In genomic region chr2:29844661-29845060, GRCm38 (mm10) we compare ENCODE assay signal across 15 mouse cellular contexts. TPM values are rescaled to one million over a fixed set of nuclear protein-coding genes. Genes with fewer than 3 reads are reported as not detected.
DNase-seq lines count a peak whose midpoint lies in the region; ATAC-seq and TF ChIP-seq lines count a peak whose summit lies in the region.
"Had no signal": no experiment of that assay in that cellular context is flagged by ENCODE, and none has a peak within 500 bp of the region (broad histone marks: within the 10 kb centered on the region; RNA-seq: fewer than 3 reads in every experiment).

No protein-coding gene starts in this region.

- peak overlapping the region; percentile 68; the same call in 1 of the 2 replicates for H3K9ac ChIP-seq in forebrain, embryonic 12.5 days
- H3K9ac ChIP-seq in hindbrain, embryonic 16.5 days (ENCODE audit: low read depth, low read length): peak overlapping the region; percentile 88
- 0 out of 2 replicates have a peak overlapping the region, but pooled peaks have one; percentile 89 for H3K9ac ChIP-seq in midbrain, postnatal 0 days (replicated peaks; ENCODE audit: low read length, poor library complexity, severe bottlenecking)
- H3K9ac ChIP-seq: embryonic facial prominence, embryonic 15.5 days; limb, embryonic 15.5 days had no signal

- 19% methylated on average over 3 of the region's 3 CpGs for WGBS in forebrain, embryonic 12.5 days
- 11% methylated on average over 3 of the region's 3 CpGs for WGBS in hindbrain, embryonic 16.5 days
- 14% methylated on average over 3 of the region's 3 CpGs for WGBS in midbrain, postnatal 0 days

- no peak for DNase-seq in midbrain, postnatal 0 days (ENCODE audit: low spot score)
- no peak for DNase-seq in layer of hippocampus, adult 8-10 months (ENCODE audit: low spot score in 2 of 2)
- no peak for DNase-seq in kidney, adult 18-20 months
- DNase-seq in embryo, embryonic 9.5 days (ENCODE audit: extremely low spot score): no peak
- DNase-seq: adrenal gland, postnatal 36 days; cerebellum, postnatal 36 days; heart, adult 11 months; kidney, postnatal 25 days; lung, adult 18-20 months had no signal

- H3K27me3 ChIP-seq in E14TG2a.4 (ENCODE audit: insufficient read depth, low read length): peaks cover 60% of the 10 kb centered on the region
- H3K27me3 ChIP-seq in forebrain, embryonic 12.5 days: peaks cover 95% of the 10 kb centered on the region
- no peaks in the 10 kb centered on the region for H3K27me3 ChIP-seq in hindbrain, embryonic 16.5 days (replicated peaks; ENCODE audit: control insufficient read depth, insufficient read depth, low read length)
- no peaks in the 10 kb centered on the region for H3K27me3 ChIP-seq in midbrain, postnatal 0 days (ENCODE audit: insufficient read depth, low read length)

- H3K4me2 ChIP-seq in forebrain, embryonic 12.5 days: peak overlapping the region; percentile 83
- H3K4me2 ChIP-seq in hindbrain, embryonic 16.5 days (ENCODE audit: low read length): peak overlapping the region; percentile 87
- peak overlapping the region; percentile 82 for H3K4me2 ChIP-seq in midbrain, postnatal 0 days (ENCODE audit: low read depth, low read length, poor library complexity, severe bottlenecking)
- H3K4me2 ChIP-seq: embryonic facial prominence, embryonic 15.5 days; limb, embryonic 15.5 days had no signal

- peaks cover 77% of the 10 kb centered on the region for H3K4me1 ChIP-seq in E14TG2a.4 (replicated peaks; ENCODE audit: low read depth, low read length)
- peaks cover 63% of the 10 kb centered on the region for H3K4me1 ChIP-seq in forebrain, embryonic 12.5 days
- H3K4me1 ChIP-seq in hindbrain, embryonic 16.5 days (ENCODE audit: control insufficient read depth, insufficient read depth, low read depth, low read length): peaks cover 32% of the 10 kb centered on the region
- no peaks in the 10 kb centered on the region; the same call in 1 of the 2 replicates for H3K4me1 ChIP-seq in midbrain, postnatal 0 days (ENCODE audit: insufficient read depth, low read length)

- no peaks in the 10 kb centered on the region for H3K9me3 ChIP-seq in E14TG2a.4 (ENCODE audit: low read length)
- no peaks in the 10 kb centered on the region for H3K9me3 ChIP-seq in forebrain, embryonic 12.5 days
- H3K9me3 ChIP-seq in hindbrain, embryonic 16.5 days (ENCODE audit: control insufficient read depth, low read length): no peaks in the 10 kb centered on the region
- no peaks in the 10 kb centered on the region for H3K9me3 ChIP-seq in midbrain, postnatal 0 days (ENCODE audit: low read length)
- H3K9me3 ChIP-seq: embryonic facial prominence, embryonic 15.5 days; limb, embryonic 15.5 days had no signal

- H3K4me3 ChIP-seq in E14TG2a.4 (replicated peaks; ENCODE audit: low read length): peak overlapping the region; percentile 77; the same call in 1 of the 2 replicates
- H3K4me3 ChIP-seq in forebrain, embryonic 12.5 days (replicated peaks): peak overlapping the region; percentile 51; the same call in 1 of the 2 replicates
- peak overlapping the region; percentile 65 for H3K4me3 ChIP-seq in hindbrain, embryonic 16.5 days (ENCODE audit: low read length)
- H3K4me3 ChIP-seq in midbrain, postnatal 0 days (ENCODE audit: low read depth, low read length): peak overlapping the region; percentile 56
- H3K4me3 ChIP-seq: embryonic facial prominence, embryonic 15.5 days had no signal

- no peak for TF ChIP-seq CTCF in E14TG2a.4 (conservative IDR thresholded peaks at IDR 0.05; ENCODE audit: low read length)
- no peak for TF ChIP-seq CTCF in midbrain, postnatal 0 days (IDR thresholded peaks at IDR 0.05)

- no peak for ATAC-seq in forebrain, embryonic 12.5 days (ENCODE audit: low FRiP score)
- no peak for ATAC-seq in hindbrain, embryonic 16.5 days
- ATAC-seq in midbrain, postnatal 0 days (ENCODE audit: low FRiP score): no peak

- peaks cover 74% of the 10 kb centered on the region for H3K36me3 ChIP-seq in E14TG2a.4 (ENCODE audit: insufficient read depth, low read length)
- peaks cover 10% of the 10 kb centered on the region for H3K36me3 ChIP-seq in forebrain, embryonic 12.5 days (replicated peaks)
- no peaks in the 10 kb centered on the region for H3K36me3 ChIP-seq in hindbrain, embryonic 16.5 days (ENCODE audit: control insufficient read depth, insufficient read depth, low read length)
- H3K36me3 ChIP-seq in midbrain, postnatal 0 days (ENCODE audit: insufficient read depth, low read length): peaks cover 15% of the 10 kb centered on the region

- H3K27ac ChIP-seq in forebrain, embryonic 12.5 days: no peak overlapping the region
- H3K27ac ChIP-seq in hindbrain, embryonic 16.5 days (ENCODE audit: low read depth, low read length): no peak overlapping the region
- H3K27ac ChIP-seq in midbrain, postnatal 0 days (ENCODE audit: low read depth, low read length): no peak overlapping the region
- H3K27ac ChIP-seq: embryonic facial prominence, embryonic 15.5 days; limb, embryonic 15.5 days; macrophage had no signal

RNA-seq across cellular contexts. Expression of gene Cercam, which starts 24.3 kb away (rescaled TPM):
- 9.4 and 10.1 TPM in 2 replicates for polyA plus RNA-seq in forebrain, embryonic 12.5 days (2016; fragmentation: Nextera tagmentation; extraction: Ambion mirVana)
- 22.6 and 25.8 TPM in 2 replicates for polyA plus RNA-seq in hindbrain, embryonic 16.5 days (2015; fragmentation: Nextera tagmentation; extraction: Ambion mirVana)
- 21.4 and 28.0 TPM in 2 replicates for total RNA-seq in midbrain, postnatal 0 days (2014; rRNA removed)
- polyA plus RNA-seq in midbrain, postnatal 0 days (2015; fragmentation: Nextera tagmentation; extraction: Ambion mirVana): 22.8 and 26.0 TPM in 2 replicates
- total RNA-seq in layer of hippocampus, adult 8-10 months (2022): 10 to 100 TPM; 12.7 to 15.2 (median 13.8) TPM

RNA-seq across cellular contexts. Expression of gene Urm1, which starts 24.8 kb away (rescaled TPM):
- polyA plus RNA-seq in forebrain, embryonic 12.5 days (2016; fragmentation: Nextera tagmentation; extraction: Ambion mirVana): 13.6 and 14.9 TPM in 2 replicates
- polyA plus RNA-seq in hindbrain, embryonic 16.5 days (2015; fragmentation: Nextera tagmentation; extraction: Ambion mirVana): 27.4 and 31.4 TPM in 2 replicates
- 66.9 and 73.5 TPM in 2 replicates for total RNA-seq in midbrain, postnatal 0 days (2014; rRNA removed)
- polyA plus RNA-seq in midbrain, postnatal 0 days (2015; fragmentation: Nextera tagmentation; extraction: Ambion mirVana): 30.7 and 32.6 TPM in 2 replicates
- 10 to 100 TPM; 54.4 to 63.1 (median 58.9) TPM for total RNA-seq in layer of hippocampus, adult 8-10 months (2022)

RNA-seq across cellular contexts. Expression of gene Slc27a4, which starts 42.2 kb away (rescaled TPM):
- 16.5 and 19.4 TPM in 2 replicates for polyA plus RNA-seq in forebrain, embryonic 12.5 days (2016; fragmentation: Nextera tagmentation; extraction: Ambion mirVana)
- polyA plus RNA-seq in hindbrain, embryonic 16.5 days (2015; fragmentation: Nextera tagmentation; extraction: Ambion mirVana): 45.9 and 47.9 TPM in 2 replicates
- 111 and 128 TPM in 2 replicates for total RNA-seq in midbrain, postnatal 0 days (2014; rRNA removed)
- 48.5 and 50.2 TPM in 2 replicates for polyA plus RNA-seq in midbrain, postnatal 0 days (2015; fragmentation: Nextera tagmentation; extraction: Ambion mirVana)
- 10 to 100 TPM; 65.4 to 69.0 (median 67.5) TPM for total RNA-seq in layer of hippocampus, adult 8-10 months (2022)

RNA-seq across cellular contexts. Expression of gene Odf2, which starts 44.4 kb away (rescaled TPM):
- polyA plus RNA-seq in forebrain, embryonic 12.5 days (2016; fragmentation: Nextera tagmentation; extraction: Ambion mirVana): 118 and 133 TPM in 2 replicates
- 61.0 and 61.2 TPM in 2 replicates for polyA plus RNA-seq in hindbrain, embryonic 16.5 days (2015; fragmentation: Nextera tagmentation; extraction: Ambion mirVana)
- total RNA-seq in midbrain, postnatal 0 days (2014; rRNA removed): 77.0 and 102 TPM in 2 replicates
- polyA plus RNA-seq in midbrain, postnatal 0 days (2015; fragmentation: Nextera tagmentation; extraction: Ambion mirVana): 72.0 and 90.9 TPM in 2 replicates
- total RNA-seq in layer of hippocampus, adult 8-10 months (2022): 100 to 1,000 TPM; 104 to 124 (median 114) TPM

RNA-seq across cellular contexts. Expression of gene Trub2, which starts 56.4 kb away (rescaled TPM):
- polyA plus RNA-seq in forebrain, embryonic 12.5 days (2016; fragmentation: Nextera tagmentation; extraction: Ambion mirVana): 40.0 and 42.5 TPM in 2 replicates
- polyA plus RNA-seq in hindbrain, embryonic 16.5 days (2015; fragmentation: Nextera tagmentation; extraction: Ambion mirVana): 32.5 and 34.2 TPM in 2 replicates
- total RNA-seq in midbrain, postnatal 0 days (2014; rRNA removed): 36.7 and 50.7 TPM in 2 replicates
- 25.7 and 32.0 TPM in 2 replicates for polyA plus RNA-seq in midbrain, postnatal 0 days (2015; fragmentation: Nextera tagmentation; extraction: Ambion mirVana)
- 10 to 100 TPM; 39.3 to 53.1 (median 51.4) TPM for total RNA-seq in layer of hippocampus, adult 8-10 months (2022)
